Mouse (Mus musculus): ENCODE measurements at regions not wholly inside any gene's neighbourhood (a gene's known extent, or its start where the extent isn't known, plus 50 kb on each side); places are given as distances from the start of the nearest gene placed in this dataset.

- TF ChIP-seq POLR2A (IDR thresholded peaks at IDR 0.05; ENCODE audit: insufficient read length, low read depth) (no peak), MAX (IDR thresholded peaks at IDR 0.05; ENCODE audit: low read depth) (no peak), CEBPB (IDR thresholded peaks at IDR 0.05; ENCODE audit: insufficient read depth, poor library complexity, severe bottlenecking) (peak; percentile 33; the same call in 1 of the 2 replicates), USF1 (IDR thresholded peaks at IDR 0.05; ENCODE audit: low read depth) (peak; percentile 77), E2F4 (IDR thresholded peaks at IDR 0.05; ENCODE audit: insufficient read depth) (no peak), POLR2AphosphoS2 (IDR thresholded peaks at IDR 0.05; ENCODE audit: insufficient read length, low read depth) (no peak), SRF (IDR thresholded peaks at IDR 0.05; ENCODE audit: control insufficient read depth, insufficient read length, low read depth) (peak; percentile 65), MYOG (IDR thresholded peaks at IDR 0.05; ENCODE audit: control insufficient read depth in 1 of 3, insufficient read depth in 1 of 3, insufficient read length in 2 of 3, low read depth in 2 of 3) (peak; percentile 63 to 94 (median 86)), TCF12 (IDR thresholded peaks at IDR 0.05; ENCODE audit: insufficient read depth, poor library complexity, severe bottlenecking) (peak; percentile 88), MYOD1 (IDR thresholded peaks at IDR 0.05; ENCODE audit: control insufficient read depth in 1 of 3, insufficient read length in 2 of 3, low read depth in 2 of 3) (peak; percentile 88 to 98 (median 94))
Observed at GRCm38 (mm10) chr5:43094329-43094898, 138.6 kb upstream of the Cpeb2 start.
